Mouse (Mus musculus) liver, embryonic 14.5 days (tissue): Measurements from ENCODE around the gene Plcb1.

Experiments used
- CTCF ChIP-seq: IDR thresholded peaks from 2 replicates; pipeline ENCODE4 v1.5.1; 2016; ENCODE audit warnings: antibody characterized with exemption, low read depth, control low read depth
- EP300 ChIP-seq: IDR thresholded peaks from 2 replicates; pipeline ENCODE4 v1.6.1; 2016; ENCODE audit warnings: antibody characterized with exemption, low read depth

GRCm38 (mm10) chr2:134981394-134981793 is 195.5 kb downstream of the Plcb1 start:
- TF ChIP-seq CTCF, result no peak
- TF ChIP-seq EP300, result no peak
